Mouse (Mus musculus): ENCODE measurements around the gene Asap3. TPM values are rescaled to one million over a fixed set of nuclear protein-coding genes. Genes with fewer than 3 reads are reported as not detected.

Gene Asap3
- polyA plus RNA-seq, 1 experiment from 2014 or later, result 4.1 TPM

DNA sequence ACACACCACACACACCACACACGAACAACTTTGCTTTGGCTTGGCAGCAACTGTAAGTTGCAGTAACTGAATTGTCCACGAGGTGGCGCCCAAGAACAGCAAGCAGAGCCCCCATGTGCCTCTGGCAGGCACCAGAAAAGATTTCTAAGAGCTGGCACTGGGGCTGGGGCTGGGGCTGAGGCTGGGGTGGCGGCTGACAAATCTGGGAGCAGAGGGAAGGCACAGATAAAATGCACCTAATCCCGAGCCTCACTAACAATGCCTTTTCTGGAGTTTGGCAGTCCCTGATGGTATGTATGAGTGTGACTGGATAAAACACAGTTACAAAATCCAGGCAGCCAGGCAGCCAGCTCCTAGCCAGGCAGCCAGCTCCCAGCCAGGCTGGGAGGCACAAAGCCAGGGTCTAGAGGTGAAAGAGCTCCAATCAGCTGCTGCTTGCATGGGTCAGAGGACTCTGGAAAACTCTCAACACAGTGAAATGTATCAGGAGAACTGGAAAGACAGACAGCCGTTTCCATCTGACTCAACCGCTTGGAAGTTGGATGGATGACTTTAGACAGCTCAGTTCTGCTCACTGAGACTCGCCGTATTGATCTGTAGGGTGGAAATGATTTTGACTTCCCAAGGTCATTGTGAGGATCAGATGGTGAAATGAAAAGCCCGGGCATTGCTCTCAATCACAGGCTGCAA lies 54.5 kb downstream of the Asap3 start:
- Histone ChIP-seq H3K27me3 (replicated peaks; ENCODE audit: control insufficient read depth, insufficient read depth, low read length) (no peaks in the 10 kb centered on the region), H3K36me3 (ENCODE audit: control insufficient read depth, insufficient read depth) (no peaks in the 10 kb centered on the region), H3K27ac (ENCODE audit: low read length) (no peak overlapping the region), H3K4me3 (replicated peaks; ENCODE audit: low read length) (no peak overlapping the region), H3K9ac (replicated peaks; ENCODE audit: low read depth, low read length) (0 out of 2 replicates have a peak overlapping the region, but pooled peaks have one; percentile 14), H3K4me2 (ENCODE audit: low read length) (no peak overlapping the region), H3K9me3 (ENCODE audit: control insufficient read depth, low read length) (no peaks in the 10 kb centered on the region), H3K4me1 (replicated peaks; ENCODE audit: control insufficient read depth, insufficient read depth, low read length) (peaks cover 3% of the 10 kb centered on the region; the same call in 1 of the 2 replicates)
- 38% methylated on average over 10 of the region's 10 CpGs for WGBS
- peak; percentile 71 for ATAC-seq

DNA sequence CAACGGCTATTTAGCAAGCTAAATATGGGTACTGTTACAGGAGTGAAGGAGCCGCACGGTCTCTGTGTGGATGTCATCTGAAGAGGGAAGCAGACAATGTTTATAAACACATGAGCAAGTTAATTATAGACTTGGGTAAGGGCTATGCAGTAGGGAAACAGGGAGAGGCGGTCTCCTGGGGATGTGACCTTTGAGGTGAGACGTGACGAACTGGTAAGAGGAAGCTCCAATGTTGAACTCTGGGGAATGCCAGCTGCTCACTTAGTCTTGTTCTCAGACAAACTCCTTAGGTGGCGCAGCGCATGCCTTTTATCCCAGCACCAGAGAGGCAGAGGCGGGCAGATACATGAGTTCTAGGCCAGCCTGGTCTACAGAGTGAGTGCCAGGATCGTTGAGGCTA lies 55.7 kb downstream of the Asap3 start:
- 81% methylated on average over 10 of the region's 10 CpGs for WGBS
- ATAC-seq, result no peak
- Histone ChIP-seq H3K9ac (replicated peaks; ENCODE audit: low read depth, low read length) (no peak overlapping the region), H3K4me1 (replicated peaks; ENCODE audit: control insufficient read depth, insufficient read depth, low read length) (peaks cover 3% of the 10 kb centered on the region; the same call in 1 of the 2 replicates), H3K36me3 (ENCODE audit: control insufficient read depth, insufficient read depth) (no peaks in the 10 kb centered on the region), H3K4me3 (replicated peaks; ENCODE audit: low read length) (no peak overlapping the region), H3K27me3 (replicated peaks; ENCODE audit: control insufficient read depth, insufficient read depth, low read length) (no peaks in the 10 kb centered on the region), H3K4me2 (ENCODE audit: low read length) (no peak overlapping the region), H3K27ac (ENCODE audit: low read length) (no peak overlapping the region), H3K9me3 (ENCODE audit: control insufficient read depth, low read length) (no peaks in the 10 kb centered on the region)

DNA sequence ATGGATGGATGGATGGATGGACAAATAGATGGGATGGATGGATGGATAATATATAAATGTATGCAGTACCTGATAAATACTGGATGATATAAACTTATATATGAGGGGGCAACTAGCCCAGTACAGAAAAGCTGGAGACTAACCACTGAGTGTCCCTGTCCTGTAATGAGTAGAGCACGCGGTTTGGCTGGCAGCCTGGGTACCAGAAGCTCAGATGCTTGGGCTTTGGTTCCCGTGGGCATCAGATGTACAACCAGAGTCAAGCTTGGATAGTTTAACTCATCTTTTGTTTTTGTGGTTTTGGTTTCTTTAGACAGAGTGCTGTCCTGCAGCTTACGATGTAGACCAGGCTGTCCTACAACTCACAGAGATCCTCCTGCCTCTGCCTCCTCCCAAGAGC lies 57.4 kb downstream of the Asap3 start:
- no peak overlapping the region for H3K9ac ChIP-seq (replicated peaks; ENCODE audit: low read depth, low read length)
- H3K4me2 ChIP-seq (ENCODE audit: low read length), result no peak overlapping the region
- H3K36me3 ChIP-seq (ENCODE audit: control insufficient read depth, insufficient read depth), result no peaks in the 10 kb centered on the region
- WGBS, result 87% methylated on average over 4 of the region's 4 CpGs
- H3K27me3 ChIP-seq (replicated peaks; ENCODE audit: control insufficient read depth, insufficient read depth, low read length), result no peaks in the 10 kb centered on the region
- H3K4me1 ChIP-seq (replicated peaks; ENCODE audit: control insufficient read depth, insufficient read depth, low read length), result peaks cover 3% of the 10 kb centered on the region; the same call in 1 of the 2 replicates
- ATAC-seq, result no peak
- H3K9me3 ChIP-seq (ENCODE audit: control insufficient read depth, low read length), result no peaks in the 10 kb centered on the region
- no peak overlapping the region for H3K27ac ChIP-seq (ENCODE audit: low read length)
- H3K4me3 ChIP-seq (replicated peaks; ENCODE audit: low read length), result no peak overlapping the region

DNA sequence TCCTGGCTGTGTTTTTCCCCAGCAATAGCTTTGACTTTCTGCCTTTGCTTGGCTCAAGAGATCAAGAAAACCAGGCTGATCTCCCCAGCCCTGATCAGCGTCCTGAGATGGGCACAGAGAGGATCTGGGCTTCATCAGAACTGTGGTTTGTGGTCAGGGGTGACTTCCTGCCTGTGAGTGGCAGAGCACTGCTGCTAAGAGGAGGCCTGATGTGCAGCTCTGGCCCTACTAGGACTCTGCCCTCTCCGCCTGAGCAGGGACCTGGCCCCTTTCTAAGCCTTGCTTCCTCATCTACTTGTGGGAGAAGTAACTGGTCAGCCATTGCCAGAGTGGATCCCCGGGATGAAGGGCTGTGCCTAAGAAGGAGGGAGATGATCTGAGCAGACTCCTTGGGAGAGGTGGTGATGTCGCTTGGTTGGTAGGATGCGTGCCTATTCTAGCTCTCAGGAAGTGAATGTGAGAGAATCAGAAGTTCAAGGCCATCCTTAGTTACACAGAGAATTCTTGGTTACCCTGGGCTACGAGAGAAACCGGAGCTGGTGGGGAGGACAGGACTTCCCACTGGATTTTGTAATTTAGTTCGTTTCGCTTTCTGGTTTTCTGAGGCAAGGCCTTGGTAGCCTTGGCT lies 60.7 kb downstream of the Asap3 start:
- no peak overlapping the region for H3K27ac ChIP-seq (ENCODE audit: low read length)
- H3K4me1 ChIP-seq (replicated peaks; ENCODE audit: control insufficient read depth, insufficient read depth, low read length), result no peaks in the 10 kb centered on the region
- no peak overlapping the region for H3K9ac ChIP-seq (replicated peaks; ENCODE audit: low read depth, low read length)
- no peaks in the 10 kb centered on the region for H3K36me3 ChIP-seq (ENCODE audit: control insufficient read depth, insufficient read depth)
- no peak for ATAC-seq
- no peaks in the 10 kb centered on the region for H3K9me3 ChIP-seq (ENCODE audit: control insufficient read depth, low read length)
- H3K4me2 ChIP-seq (ENCODE audit: low read length), result no peak overlapping the region
- WGBS, result 84% methylated on average over 9 of the region's 9 CpGs
- no peak overlapping the region for H3K4me3 ChIP-seq (replicated peaks; ENCODE audit: low read length)
- H3K27me3 ChIP-seq (replicated peaks; ENCODE audit: control insufficient read depth, insufficient read depth, low read length), result no peaks in the 10 kb centered on the region

DNA sequence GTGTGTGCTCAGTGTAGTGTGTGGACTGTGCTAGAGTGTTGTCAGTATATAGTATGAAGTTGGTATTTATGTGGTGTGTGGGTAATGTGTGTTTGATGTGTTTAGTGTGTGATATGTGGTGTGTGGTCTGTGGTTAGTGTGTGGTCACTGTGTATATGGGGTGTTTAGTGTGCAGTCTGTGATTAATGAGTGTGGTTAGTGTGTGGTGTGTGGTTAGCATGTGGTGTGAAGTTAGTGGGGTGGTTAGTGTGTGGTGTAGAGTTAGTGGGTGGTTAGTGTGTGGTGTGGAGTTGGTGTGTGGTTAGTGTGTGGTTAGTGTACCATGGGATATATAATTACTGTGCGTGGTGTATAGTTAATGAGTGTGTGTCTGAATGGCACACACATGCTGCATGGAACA lies 62.7 kb downstream of the Asap3 start:
- H3K36me3 ChIP-seq (ENCODE audit: control insufficient read depth, insufficient read depth), result no peaks in the 10 kb centered on the region
- H3K4me1 ChIP-seq (replicated peaks; ENCODE audit: control insufficient read depth, insufficient read depth, low read length), result no peaks in the 10 kb centered on the region
- H3K27me3 ChIP-seq (replicated peaks; ENCODE audit: control insufficient read depth, insufficient read depth, low read length), result no peaks in the 10 kb centered on the region
- H3K9ac ChIP-seq (replicated peaks; ENCODE audit: low read depth, low read length), result no peak overlapping the region
- H3K27ac ChIP-seq (ENCODE audit: low read length), result no peak overlapping the region
- H3K4me2 ChIP-seq (ENCODE audit: low read length), result no peak overlapping the region
- 91% methylated on average over 1 of the region's 1 CpGs for WGBS
- H3K4me3 ChIP-seq (replicated peaks; ENCODE audit: low read length), result no peak overlapping the region
- ATAC-seq, result no peak
- H3K9me3 ChIP-seq (ENCODE audit: control insufficient read depth, low read length), result peaks cover 4% of the 10 kb centered on the region

DNA sequence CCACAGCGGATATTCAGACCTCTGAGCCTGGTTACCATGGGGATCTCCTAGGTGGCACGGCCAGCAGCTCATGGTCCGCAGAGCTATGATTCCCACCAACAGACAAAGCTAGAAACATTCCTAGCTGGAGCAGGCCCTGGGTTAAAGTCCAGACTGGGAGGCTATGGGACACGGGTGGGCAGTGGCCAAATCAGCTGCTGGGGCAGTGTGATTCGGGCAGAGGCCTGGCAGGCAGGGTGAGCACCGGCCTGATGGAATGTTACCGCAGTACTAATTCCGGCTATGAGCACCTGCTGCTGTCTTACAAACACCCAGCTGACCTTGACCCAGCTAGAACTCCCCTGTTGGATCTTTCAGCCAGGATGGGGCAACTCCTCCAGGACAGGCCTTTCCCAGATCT lies 64.5 kb downstream of the Asap3 start:
- Histone ChIP-seq H3K36me3 (ENCODE audit: control insufficient read depth, insufficient read depth) (no peaks in the 10 kb centered on the region), H3K4me2 (ENCODE audit: low read length) (no peak overlapping the region), H3K27ac (ENCODE audit: low read length) (no peak overlapping the region), H3K9me3 (ENCODE audit: control insufficient read depth, low read length) (peaks cover 4% of the 10 kb centered on the region), H3K9ac (replicated peaks; ENCODE audit: low read depth, low read length) (no peak overlapping the region), H3K4me1 (replicated peaks; ENCODE audit: control insufficient read depth, insufficient read depth, low read length) (no peaks in the 10 kb centered on the region), H3K27me3 (replicated peaks; ENCODE audit: control insufficient read depth, insufficient read depth, low read length) (no peaks in the 10 kb centered on the region), H3K4me3 (replicated peaks; ENCODE audit: low read length) (no peak overlapping the region)
- ATAC-seq, result no peak
- WGBS, result 82% methylated on average over 8 of the region's 8 CpGs

DNA sequence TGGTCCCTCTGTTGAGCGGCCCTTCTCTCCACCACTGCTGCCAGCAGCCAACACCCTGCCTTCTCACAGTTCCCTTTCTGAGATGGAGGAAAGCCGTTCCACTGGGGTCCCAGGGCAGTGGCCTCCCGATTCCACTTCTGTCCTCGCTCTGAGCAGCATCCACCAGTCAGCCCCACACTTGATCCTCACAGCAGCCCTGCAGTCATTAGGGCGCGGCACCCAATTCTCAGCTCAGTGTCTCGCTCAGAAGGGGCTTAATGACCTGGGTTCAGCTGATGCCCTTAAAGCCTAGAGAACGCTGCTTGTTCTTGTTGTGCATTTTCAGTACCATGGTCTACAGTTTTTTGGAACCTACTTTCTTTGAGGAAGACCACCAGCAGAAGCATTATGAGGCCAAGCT lies 74.9 kb downstream of the Asap3 start:
- H3K36me3 ChIP-seq (ENCODE audit: control insufficient read depth, insufficient read depth), result no peaks in the 10 kb centered on the region
- no peaks in the 10 kb centered on the region for H3K9me3 ChIP-seq (ENCODE audit: control insufficient read depth, low read length)
- WGBS, result 87% methylated on average over 8 of the region's 8 CpGs
- H3K27me3 ChIP-seq (replicated peaks; ENCODE audit: control insufficient read depth, insufficient read depth, low read length), result no peaks in the 10 kb centered on the region
- no peak overlapping the region for H3K4me2 ChIP-seq (ENCODE audit: low read length)
- H3K27ac ChIP-seq (ENCODE audit: low read length), result no peak overlapping the region
- no peak overlapping the region for H3K4me3 ChIP-seq (replicated peaks; ENCODE audit: low read length)
- ATAC-seq, result no peak
- peaks cover 26% of the 10 kb centered on the region for H3K4me1 ChIP-seq (replicated peaks; ENCODE audit: control insufficient read depth, insufficient read depth, low read length)
- no peak overlapping the region for H3K9ac ChIP-seq (replicated peaks; ENCODE audit: low read depth, low read length)

DNA sequence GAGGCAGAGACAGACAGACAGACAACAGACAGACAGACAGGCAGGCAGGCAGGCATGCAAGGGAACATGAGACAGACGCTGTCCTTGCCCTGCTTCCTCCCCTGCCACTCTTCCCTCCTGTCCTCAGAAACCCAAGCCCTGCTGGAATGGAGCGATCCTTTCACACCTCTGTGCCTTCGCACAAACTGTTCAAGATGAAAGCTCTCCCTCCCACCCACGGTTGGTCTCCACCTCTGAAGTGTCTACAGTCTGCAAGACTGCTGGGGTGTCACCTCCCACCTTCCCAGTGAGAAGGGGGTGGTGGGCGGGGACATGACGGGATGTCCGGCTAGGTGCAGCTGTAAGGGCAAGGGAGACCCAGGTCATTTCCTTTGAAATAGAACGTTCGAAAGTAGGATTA lies 75.4 kb downstream of the Asap3 start:
- WGBS, result 61% methylated on average over 8 of the region's 9 CpGs
- Histone ChIP-seq H3K4me3 (replicated peaks; ENCODE audit: low read length) (no peak overlapping the region), H3K4me1 (replicated peaks; ENCODE audit: control insufficient read depth, insufficient read depth, low read length) (peaks cover 28% of the 10 kb centered on the region), H3K4me2 (ENCODE audit: low read length) (no peak overlapping the region), H3K36me3 (ENCODE audit: control insufficient read depth, insufficient read depth) (no peaks in the 10 kb centered on the region), H3K9ac (replicated peaks; ENCODE audit: low read depth, low read length) (no peak overlapping the region), H3K27ac (ENCODE audit: low read length) (no peak overlapping the region), H3K27me3 (replicated peaks; ENCODE audit: control insufficient read depth, insufficient read depth, low read length) (no peaks in the 10 kb centered on the region), H3K9me3 (ENCODE audit: control insufficient read depth, low read length) (no peaks in the 10 kb centered on the region)
- no peak for ATAC-seq

DNA sequence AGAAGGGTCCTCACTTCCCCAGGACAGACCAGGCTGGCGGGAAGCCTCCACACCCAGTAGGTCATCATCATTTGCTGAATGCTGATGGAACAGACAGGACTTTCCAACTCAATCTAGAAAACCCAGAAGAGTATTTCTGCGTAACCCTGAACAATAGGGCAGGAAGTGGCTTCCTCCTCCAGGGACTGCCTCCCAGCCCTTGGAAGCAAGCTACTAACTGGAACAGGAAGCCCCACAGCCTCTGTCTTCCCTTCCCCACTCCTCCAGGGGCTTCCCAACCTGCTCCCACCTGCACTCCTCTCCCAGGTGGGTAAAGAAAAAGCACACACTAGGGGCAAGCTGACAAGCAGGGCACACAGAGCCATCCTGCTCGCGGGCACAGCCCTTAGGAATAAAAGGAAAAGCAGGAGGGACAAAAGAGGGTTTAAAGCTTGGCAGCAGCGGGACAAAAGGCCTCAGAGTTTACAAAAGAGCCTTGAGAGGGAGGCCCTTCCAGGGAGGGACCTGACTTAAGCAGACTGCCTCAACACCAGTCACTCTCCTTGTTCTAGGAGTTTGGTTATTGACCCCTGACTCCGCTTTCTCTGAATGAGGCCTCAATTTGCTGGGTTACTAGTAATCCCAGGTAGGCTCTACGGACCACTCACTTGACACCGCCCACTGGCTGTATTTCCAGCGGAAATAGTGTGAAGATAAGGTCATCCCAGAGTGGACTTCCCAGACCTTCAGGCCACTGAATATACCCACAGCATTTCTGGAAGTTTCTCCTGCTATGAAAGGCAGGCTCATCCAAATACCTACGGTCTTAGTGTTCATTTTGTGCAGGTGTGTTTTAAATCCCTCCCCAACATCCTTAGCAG lies 76.7 kb downstream of the Asap3 start:
- no peak overlapping the region for H3K4me2 ChIP-seq (ENCODE audit: low read length)
- H3K9ac ChIP-seq (replicated peaks; ENCODE audit: low read depth, low read length), result peak overlapping the region; percentile 42
- no peak overlapping the region for H3K4me3 ChIP-seq (replicated peaks; ENCODE audit: low read length)

More for the DNA sequence above, 76.7 kb downstream of the Asap3 start:
- H3K27ac ChIP-seq (ENCODE audit: low read length), result peak overlapping the region; percentile 98
- 10% methylated on average over 10 of the region's 10 CpGs for WGBS
- peaks cover 38% of the 10 kb centered on the region for H3K4me1 ChIP-seq (replicated peaks; ENCODE audit: control insufficient read depth, insufficient read depth, low read length)
- no peak for ATAC-seq
- no peaks in the 10 kb centered on the region for H3K27me3 ChIP-seq (replicated peaks; ENCODE audit: control insufficient read depth, insufficient read depth, low read length)
- peaks cover 1% of the 10 kb centered on the region for H3K36me3 ChIP-seq (ENCODE audit: control insufficient read depth, insufficient read depth)
- no peaks in the 10 kb centered on the region for H3K9me3 ChIP-seq (ENCODE audit: control insufficient read depth, low read length)
